ENCODE assay signal across 12 mouse cellular contexts in the genomic region with DNA sequence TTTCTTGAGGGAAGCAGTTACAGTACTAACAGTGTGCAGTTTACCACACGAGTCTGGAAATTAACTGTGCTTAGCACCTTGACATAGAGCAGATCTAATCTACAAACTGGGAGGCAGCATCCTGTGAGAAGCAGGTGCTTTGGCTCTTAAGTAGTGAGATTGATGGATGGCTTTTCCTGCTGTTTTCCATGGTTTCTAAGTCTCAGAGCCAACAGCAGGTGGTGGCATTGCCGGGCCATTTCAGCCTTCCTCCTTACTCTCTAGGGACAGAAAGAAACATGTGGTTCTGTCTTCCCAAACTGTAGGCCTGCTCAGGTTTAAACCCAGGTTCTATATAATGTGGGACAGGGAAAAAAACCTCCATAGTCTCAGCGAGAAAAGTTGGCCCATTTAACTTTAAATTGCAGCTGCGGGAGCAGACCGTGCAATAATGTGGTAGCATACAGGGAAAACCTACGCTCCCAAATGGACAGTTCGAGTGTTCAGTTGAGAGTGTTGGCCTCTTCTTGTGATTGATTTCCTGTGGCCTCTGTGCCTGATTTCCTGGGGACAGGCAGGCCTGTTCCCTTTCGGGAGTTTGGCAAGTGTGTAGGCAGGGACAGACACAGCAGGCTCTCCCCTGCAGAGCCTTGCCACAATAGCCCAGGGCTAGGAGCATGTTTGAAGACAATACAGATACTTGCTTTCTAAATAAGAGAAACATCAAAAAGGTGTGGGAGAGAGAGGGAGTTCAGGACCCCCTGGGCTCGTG. TPM values are rescaled to one million over a fixed set of nuclear protein-coding genes. Genes with fewer than 3 reads are reported as not detected.
DNase-seq lines count a peak whose midpoint lies in the region; ATAC-seq lines count a peak whose summit lies in the region.
"Had no signal": no experiment of that assay in that cellular context is flagged by ENCODE, and none has a peak within 500 bp of the region (broad histone marks: within the 10 kb centered on the region; RNA-seq: fewer than 3 reads in every experiment).

No protein-coding gene starts in this region.

- no peaks in the 10 kb centered on the region for H3K9me3 ChIP-seq in heart, embryonic 13.5 days
- no peaks in the 10 kb centered on the region for H3K9me3 ChIP-seq in heart, embryonic 11.5 days (replicated peaks; ENCODE audit: control insufficient read depth, low read length)
- no peaks in the 10 kb centered on the region for H3K9me3 ChIP-seq in lung, embryonic 15.5 days
- H3K9me3 ChIP-seq in limb, embryonic 13.5 days = no peaks in the 10 kb centered on the region
- H3K9me3 ChIP-seq: kidney, embryonic 15.5 days had no signal

- H3K9ac ChIP-seq in heart, embryonic 13.5 days = 0 out of 2 replicates have a peak overlapping the region, but pooled peaks have one; percentile 44
- no peak overlapping the region for H3K9ac ChIP-seq in heart, embryonic 11.5 days (ENCODE audit: low read depth, low read length)
- H3K9ac ChIP-seq in lung, embryonic 15.5 days = no peak overlapping the region
- no peak overlapping the region for H3K9ac ChIP-seq in limb, embryonic 13.5 days
- H3K9ac ChIP-seq: kidney, embryonic 15.5 days had no signal

- no peak for ATAC-seq in heart, embryonic 13.5 days (ENCODE audit: extremely low read depth, insufficient number of reproducible peaks, low FRiP score, low TSS enrichment)
- no peak for ATAC-seq in heart, embryonic 11.5 days (replicated peaks; ENCODE audit: insufficient number of reproducible peaks, low FRiP score, low TSS enrichment)
- no peak for ATAC-seq in lung, embryonic 15.5 days (ENCODE audit: borderline replicate concordance, extremely low read depth, low FRiP score, low TSS enrichment)
- no peak for ATAC-seq in limb, embryonic 13.5 days (ENCODE audit: low FRiP score, low read depth)

- WGBS in heart, embryonic 13.5 days = 55% methylated on average over 9 of the region's 9 CpGs
- 44% methylated on average over 9 of the region's 9 CpGs for WGBS in heart, embryonic 11.5 days (ENCODE audit: insufficient replicate concordance)
- WGBS in lung, embryonic 15.5 days = 40% methylated on average over 9 of the region's 9 CpGs
- 23% methylated on average over 9 of the region's 9 CpGs for WGBS in limb, embryonic 13.5 days

- peaks cover 61% of the 10 kb centered on the region for H3K27me3 ChIP-seq in heart, embryonic 13.5 days (replicated peaks)
- H3K27me3 ChIP-seq in heart, embryonic 11.5 days (ENCODE audit: control insufficient read depth, insufficient read depth, low read length) = peaks cover 29% of the 10 kb centered on the region
- peaks cover 38% of the 10 kb centered on the region for H3K27me3 ChIP-seq in lung, embryonic 15.5 days
- H3K27me3 ChIP-seq in limb, embryonic 13.5 days = peaks cover 59% of the 10 kb centered on the region

- peak overlapping the region; percentile 99; the same call in 1 of the 2 replicates for H3K4me2 ChIP-seq in heart, embryonic 13.5 days
- H3K4me2 ChIP-seq in heart, embryonic 11.5 days = no peak overlapping the region
- peak overlapping the region; percentile 98; the same call in 1 of the 2 replicates for H3K4me2 ChIP-seq in lung, embryonic 15.5 days
- peak overlapping the region; percentile 16; the same call in 1 of the 2 replicates for H3K4me2 ChIP-seq in limb, embryonic 13.5 days (replicated peaks)
- H3K4me2 ChIP-seq: kidney, embryonic 15.5 days had no signal

- no peaks in the 10 kb centered on the region for H3K36me3 ChIP-seq in heart, embryonic 13.5 days
- H3K36me3 ChIP-seq in heart, embryonic 11.5 days (ENCODE audit: control insufficient read depth, insufficient read depth, low read length) = no peaks in the 10 kb centered on the region
- no peaks in the 10 kb centered on the region for H3K36me3 ChIP-seq in lung, embryonic 15.5 days
- no peaks in the 10 kb centered on the region for H3K36me3 ChIP-seq in limb, embryonic 13.5 days
- H3K36me3 ChIP-seq: kidney, embryonic 15.5 days had no signal

- DNase-seq in lung, adult 18-20 months = no peak
- peak; percentile 53 for DNase-seq in embryo, embryonic 10.5 days (ENCODE audit: low spot score)
- no peak for DNase-seq in c-Kit-positive CD71-positive TER-119-positive erythroid progenitor cells, embryonic 14.5 days (ENCODE audit: low spot score)
- no peak for DNase-seq in ovary, postnatal 36 days (ENCODE audit: low spot score)
- DNase-seq: adrenal gland, postnatal 14 days; cerebellum, adult 11 months; lung, postnatal 10 days had no signal

- H3K27ac ChIP-seq in heart, embryonic 13.5 days (replicated peaks) = no peak overlapping the region
- no peak overlapping the region for H3K27ac ChIP-seq in heart, embryonic 11.5 days (ENCODE audit: low read depth, low read length)
- H3K27ac ChIP-seq in lung, embryonic 15.5 days = no peak overlapping the region
- H3K27ac ChIP-seq in limb, embryonic 13.5 days = no peak overlapping the region
- H3K27ac ChIP-seq: kidney, embryonic 15.5 days had no signal

- H3K4me3 ChIP-seq in heart, embryonic 13.5 days = no peak overlapping the region
- no peak overlapping the region for H3K4me3 ChIP-seq in heart, embryonic 11.5 days (ENCODE audit: low read depth, low read length)
- H3K4me3 ChIP-seq in lung, embryonic 15.5 days = no peak overlapping the region
- H3K4me3 ChIP-seq in limb, embryonic 13.5 days = no peak overlapping the region
- H3K4me3 ChIP-seq: kidney, embryonic 15.5 days had no signal

- peaks cover 56% of the 10 kb centered on the region for H3K4me1 ChIP-seq in heart, embryonic 13.5 days
- H3K4me1 ChIP-seq in heart, embryonic 11.5 days (ENCODE audit: control insufficient read depth, insufficient read depth, low read length) = peaks cover 21% of the 10 kb centered on the region; the same call in 1 of the 2 replicates
- H3K4me1 ChIP-seq in lung, embryonic 15.5 days = peaks cover 40% of the 10 kb centered on the region
- peaks cover 39% of the 10 kb centered on the region for H3K4me1 ChIP-seq in limb, embryonic 13.5 days

RNA-seq across cellular contexts. Expression of gene Eva1c, which starts 6.7 kb away (rescaled TPM):
- polyA plus RNA-seq in heart, embryonic 13.5 days (2015; fragmentation: Nextera tagmentation; extraction: Ambion mirVana) = 2.6 and 3.6 TPM in 2 replicates
- polyA plus RNA-seq in heart, embryonic 11.5 days (2014; fragmentation: Nextera tagmentation; extraction: Ambion mirVana) = 1.3 and 1.9 TPM in 2 replicates
- polyA plus RNA-seq in lung, embryonic 15.5 days (2015; fragmentation: Nextera tagmentation; extraction: Ambion mirVana) = 1.9 and 2.8 TPM in 2 replicates
- 1.5 and 2.6 TPM in 2 replicates for polyA plus RNA-seq in limb, embryonic 13.5 days (2015; fragmentation: Nextera tagmentation; extraction: Ambion mirVana)

RNA-seq across cellular contexts. Expression of gene Urb1, which starts 23.0 kb away (rescaled TPM):
- 5.9 and 6.4 TPM in 2 replicates for polyA plus RNA-seq in heart, embryonic 13.5 days (2015; fragmentation: Nextera tagmentation; extraction: Ambion mirVana)
- polyA plus RNA-seq in heart, embryonic 11.5 days (2014; fragmentation: Nextera tagmentation; extraction: Ambion mirVana) = 7.0 and 9.9 TPM in 2 replicates
- 8.5 and 8.7 TPM in 2 replicates for polyA plus RNA-seq in lung, embryonic 15.5 days (2015; fragmentation: Nextera tagmentation; extraction: Ambion mirVana)
- 9.4 and 11.8 TPM in 2 replicates for polyA plus RNA-seq in limb, embryonic 13.5 days (2015; fragmentation: Nextera tagmentation; extraction: Ambion mirVana)
